Mouse (Mus musculus) hindbrain, embryonic 11.5 days (tissue): ENCODE measurements around the gene Ipo4. TPM values are rescaled to one million over a fixed set of nuclear protein-coding genes. Genes with fewer than 3 reads are reported as not detected.

Experiments
- ATAC-seq: fragments of 200-750 bp; cut with Nextera tagmentation; 2 replicates; pipeline ENCODE4 v1.8.0; 2017; ENCODE audit warnings: mild to moderate bottlenecking, moderate TSS enrichment, moderate library complexity; ENCODE audit not compliant: low FRiP score
- DNase-seq: peaks from one replicate; pipeline ENCODE4 v3.0.0-alpha.2; 2015; ENCODE audit warnings: low spot score
- H3K27ac ChIP-seq: fragments of 300-500 bp; sonication (generic); 2 replicates; pipeline ENCODE4 v1.5.1; 2014; ENCODE audit warnings: mild to moderate bottlenecking, low read depth, low read length
- H3K27me3 ChIP-seq: fragments of 300-500 bp; sonication (generic); 2 replicates; pipeline ENCODE4 v1.6.1; 2014; ENCODE audit warnings: mild to moderate bottlenecking, low read length, moderate library complexity, mixed read lengths; ENCODE audit not compliant: control insufficient read depth, insufficient read depth
- H3K36me3 ChIP-seq: fragments of 300-500 bp; sonication (generic); 2 replicates; pipeline ENCODE4 v1.6.1; 2014; ENCODE audit warnings: mild to moderate bottlenecking, low read length, moderate library complexity, mixed read lengths; ENCODE audit not compliant: control insufficient read depth, insufficient read depth
- H3K4me1 ChIP-seq: fragments of 300-500 bp; sonication (generic); replicated peaks from 2 replicates; pipeline ENCODE4 v1.6.1; 2014; ENCODE audit warnings: low read length, mixed read lengths; ENCODE audit not compliant: control insufficient read depth, insufficient read depth
- H3K4me2 ChIP-seq: fragments of 300-500 bp; sonication (generic); replicated peaks from 2 replicates; pipeline ENCODE4 v1.6.1; 2014; ENCODE audit warnings: mild to moderate bottlenecking, low read depth, low read length
- H3K4me3 ChIP-seq: fragments of 300-500 bp; sonication (generic); 2 replicates; pipeline ENCODE4 v1.5.1; 2014; ENCODE audit warnings: low read depth, low read length
- H3K9ac ChIP-seq: fragments of 300-500 bp; sonication (generic); 2 replicates; pipeline ENCODE4 v1.6.1; 2014; ENCODE audit warnings: low read depth, low read length
- H3K9me3 ChIP-seq: fragments of 300-500 bp; sonication (generic); 2 replicates; pipeline ENCODE4 v1.6.1; 2016; ENCODE audit warnings: low read length; ENCODE audit not compliant: control insufficient read depth
- WGBS: fragments of 180-500 bp; shearing (Covaris S2); extraction: QIAGEN DNeasy Blood & Tissue Kit; methylation state at CpG from one replicate; pipeline ENCODE4 v1.1.7; 2014; 5-methylcytosine and 5-hydroxymethylcytosine counted together
- polyA plus RNA-seq: library from polyadenylated mRNA; unstranded; fragments of >200 nt; fragmentation: Nextera tagmentation; extraction: Ambion mirVana; gene quantifications from 2 replicates; pipeline ENCODE4 v1.2.1, GENCODE M21; 2014

Gene Ipo4
- polyA plus RNA-seq, 1 experiment from 2014 or later, result 73.1 TPM

- Histone ChIP-seq H3K9ac (peak within 1 kb of the TSS; percentile 31; the same call in 1 of the 2 replicates), H3K36me3 (0 out of 2 replicates have a peak, but pooled peaks cover 5% of the 10 kb centered on the region), H3K9me3 (no peaks in the 10 kb centered on the region), H3K4me3 (no peak within 1 kb of the TSS), H3K27me3 (no peaks in the 10 kb centered on the region), H3K27ac (no peak within 1 kb of the TSS), H3K4me1 (no peaks in the 10 kb centered on the region), H3K4me2 (no peak within 1 kb of the TSS; the same call in 1 of the 2 replicates)
- ATAC-seq, result no peak
- DNase-seq, result no peak
- WGBS, result 82% methylated on average over 7 of the region's 7 CpGs
Observed at GRCm38 (mm10) chr14:55603271-55603632, 32.5 kb downstream of the Ipo4 start, which contains the start of gene Irf9. Gene Irf9 (plus strand): TSS chr14:55603571.

- H3K9me3 ChIP-seq, result no peaks in the 10 kb centered on the region
- H3K36me3 ChIP-seq, result 0 out of 2 replicates have a peak, but pooled peaks cover 4% of the 10 kb centered on the region
- H3K27me3 ChIP-seq, result no peaks in the 10 kb centered on the region
- ATAC-seq (no peak), DNase-seq (no peak)
- H3K4me2 ChIP-seq, result no peak overlapping the region
- no peaks in the 10 kb centered on the region for H3K4me1 ChIP-seq
- no peak overlapping the region for H3K9ac ChIP-seq
- H3K4me3 ChIP-seq, result no peak overlapping the region
- WGBS, result 95% methylated on average over 21 of the region's 21 CpGs
- no peak overlapping the region for H3K27ac ChIP-seq
Observed at GRCm38 (mm10) chr14:55598521-55599390, 37.0 kb downstream of the Ipo4 start.

- H3K36me3 ChIP-seq, result 0 out of 2 replicates have a peak, but pooled peaks cover 4% of the 10 kb centered on the region
- WGBS, result 75% methylated on average over 13 of the region's 13 CpGs
- no peak overlapping the region for H3K4me3 ChIP-seq
- no peak overlapping the region for H3K4me2 ChIP-seq
- no peaks in the 10 kb centered on the region for H3K9me3 ChIP-seq
- no peak overlapping the region for H3K9ac ChIP-seq
- no peak overlapping the region for H3K27ac ChIP-seq
- DNase-seq (no peak), ATAC-seq (no peak)
- no peaks in the 10 kb centered on the region for H3K27me3 ChIP-seq
- H3K4me1 ChIP-seq, result peaks cover 3% of the 10 kb centered on the region; the same call in 1 of the 2 replicates
Observed at GRCm38 (mm10) chr14:55596036-55596690, 39.6 kb downstream of the Ipo4 start.

- Histone ChIP-seq H3K27ac (peak overlapping the region; percentile 68), H3K9ac (peak overlapping the region; percentile 78), H3K27me3 (no peaks in the 10 kb centered on the region), H3K36me3 (0 out of 2 replicates have a peak, but pooled peaks cover 2% of the 10 kb centered on the region), H3K4me3 (peak overlapping the region; percentile 82), H3K4me2 (peak overlapping the region; percentile 94), H3K4me1 (peaks cover 7% of the 10 kb centered on the region; the same call in 1 of the 2 replicates), H3K9me3 (no peaks in the 10 kb centered on the region)
- DNase-seq, result no peak
- WGBS, result 7% methylated on average over 16 of the region's 16 CpGs
- no peak for ATAC-seq
Observed at GRCm38 (mm10) chr14:55592226-55592625, 43.5 kb downstream of the Ipo4 start.

GRCm38 (mm10) chr14:55591331-55591891 is 44.3 kb downstream of the Ipo4 start, which contains the start of gene Rnf31:
Gene Rnf31 (plus strand): TSS chr14:55591708.
- DNase-seq (peak; percentile 87), ATAC-seq (peak; percentile 89)
- Histone ChIP-seq H3K27ac (peak within 1 kb of the TSS; percentile 68), H3K4me1 (peaks cover 7% of the 10 kb centered on the region; the same call in 1 of the 2 replicates), H3K27me3 (no peaks in the 10 kb centered on the region), H3K9ac (peak within 1 kb of the TSS; percentile 78), H3K4me2 (peak within 1 kb of the TSS; percentile 94), H3K36me3 (0 out of 2 replicates have a peak, but pooled peaks cover 2% of the 10 kb centered on the region), H3K9me3 (no peaks in the 10 kb centered on the region), H3K4me3 (peak within 1 kb of the TSS; percentile 82)
- under 1% methylated on average over 33 of the region's 33 CpGs for WGBS

GRCm38 (mm10) chr14:55590748-55591330 is 44.9 kb downstream of the Ipo4 start, which contains the start of gene Psme2:
Gene Psme2 (minus strand): TSS chr14:55591113.
- 2% methylated on average over 22 of the region's 22 CpGs for WGBS
- Histone ChIP-seq H3K4me2 (peak within 1 kb of the TSS; percentile 94), H3K36me3 (0 out of 2 replicates have a peak, but pooled peaks cover 2% of the 10 kb centered on the region), H3K27ac (peak within 1 kb of the TSS; percentile 68), H3K9ac (peak within 1 kb of the TSS; percentile 78), H3K4me3 (peak within 1 kb of the TSS; percentile 82), H3K9me3 (no peaks in the 10 kb centered on the region), H3K4me1 (peaks cover 7% of the 10 kb centered on the region; the same call in 1 of the 2 replicates), H3K27me3 (no peaks in the 10 kb centered on the region)
- peak; percentile 97 for ATAC-seq
- peak; percentile 90 for DNase-seq

- Histone ChIP-seq H3K36me3 (no peaks in the 10 kb centered on the region), H3K27me3 (no peaks in the 10 kb centered on the region), H3K9ac (peak overlapping the region; percentile 78; the same call in 1 of the 2 replicates), H3K4me2 (peak overlapping the region; percentile 94), H3K9me3 (no peaks in the 10 kb centered on the region), H3K27ac (no peak overlapping the region), H3K4me3 (peak overlapping the region; percentile 82), H3K4me1 (peaks cover 7% of the 10 kb centered on the region; the same call in 1 of the 2 replicates)
- DNase-seq, result no peak
- 88% methylated on average over 11 of the region's 11 CpGs for WGBS
- no peak for ATAC-seq
Observed at GRCm38 (mm10) chr14:55589771-55590448, 45.8 kb downstream of the Ipo4 start.
